Mouse (Mus musculus) heart, embryonic 12.5 days (tissue): Measurements from ENCODE around the gene Acot8. TPM values are rescaled to one million over a fixed set of nuclear protein-coding genes. Genes with fewer than 3 reads are reported as not detected.
A peak's percentile ranks its signal among the peaks of the same experiment; 100 is the strongest.

Source experiments
- ATAC-seq: fragments of 200-750 bp; cut with Nextera tagmentation; 2 replicates; pipeline ENCODE4 v1.8.0; 2017; ENCODE audit warnings: moderate TSS enrichment, moderate library complexity; ENCODE audit not compliant: insufficient number of reproducible peaks, low FRiP score
- H3K27ac ChIP-seq: fragments of 300-500 bp; sonication (generic); 2 replicates; pipeline ENCODE4 v1.5.1; 2016; ENCODE audit warnings: mild to moderate bottlenecking, moderate library complexity; ENCODE audit not compliant: poor library complexity, severe bottlenecking
- H3K27me3 ChIP-seq: fragments of 300-500 bp; sonication (generic); replicated peaks from 2 replicates; pipeline ENCODE4 v1.6.1; 2016; ENCODE audit warnings: mild to moderate bottlenecking, moderate library complexity
- H3K36me3 ChIP-seq: fragments of 300-500 bp; sonication (generic); 2 replicates; pipeline ENCODE4 v1.6.1; 2016; ENCODE audit warnings: mild to moderate bottlenecking, moderate library complexity
- H3K4me1 ChIP-seq: fragments of 300-500 bp; sonication (generic); replicated peaks from 2 replicates; pipeline ENCODE4 v1.6.1; 2016; ENCODE audit warnings: mild to moderate bottlenecking
- H3K4me2 ChIP-seq: fragments of 300-500 bp; sonication (generic); 2 replicates; pipeline ENCODE4 v1.6.1; 2016; ENCODE audit warnings: mild to moderate bottlenecking, moderate library complexity
- H3K4me3 ChIP-seq: fragments of 300-500 bp; sonication (generic); 2 replicates; pipeline ENCODE4 v1.5.1; 2016; ENCODE audit warnings: mild to moderate bottlenecking
- H3K9ac ChIP-seq: fragments of 300-500 bp; sonication (generic); 2 replicates; pipeline ENCODE4 v1.6.1; 2016; ENCODE audit warnings: mild to moderate bottlenecking, moderate library complexity
- H3K9me3 ChIP-seq: fragments of 300-500 bp; sonication (generic); replicated peaks from 2 replicates; pipeline ENCODE4 v1.6.1; 2016; ENCODE audit warnings: mild to moderate bottlenecking, moderate library complexity
- WGBS: fragments of 180-500 bp; shearing (Covaris S2); methylation state at CpG from one replicate; pipeline ENCODE4 v1.1.7; 2016; 5-methylcytosine and 5-hydroxymethylcytosine counted together
- polyA plus RNA-seq: library from polyadenylated mRNA; unstranded; fragments of >200 nt; fragmentation: Nextera tagmentation; extraction: Ambion mirVana; gene quantifications from 2 replicates; pipeline ENCODE4 v1.2.1, GENCODE M21; 2016

Gene Acot8
- polyA plus RNA-seq, 1 experiment from 2014 or later, result 14.9 TPM

- H3K4me2 ChIP-seq, result no peak within 1 kb of the TSS
- 82% methylated on average over 6 of the region's 6 CpGs for WGBS
- no peaks in the 10 kb centered on the region for H3K9me3 ChIP-seq
- H3K4me3 ChIP-seq, result no peak within 1 kb of the TSS
- H3K4me1 ChIP-seq, result peaks cover 22% of the 10 kb centered on the region
- no peak within 1 kb of the TSS for H3K27ac ChIP-seq
- H3K9ac ChIP-seq, result no peak within 1 kb of the TSS
- H3K27me3 ChIP-seq, result no peaks in the 10 kb centered on the region
- no peak for ATAC-seq
- H3K36me3 ChIP-seq, result peaks cover 49% of the 10 kb centered on the region
These were observed 23.8 kb upstream of the Acot8 start, which contains the start of gene Spata25 for GRCm38 (mm10) chr2:164828437-164828836. Spata25 (minus strand) TSS chr2:164828537.

DNA sequence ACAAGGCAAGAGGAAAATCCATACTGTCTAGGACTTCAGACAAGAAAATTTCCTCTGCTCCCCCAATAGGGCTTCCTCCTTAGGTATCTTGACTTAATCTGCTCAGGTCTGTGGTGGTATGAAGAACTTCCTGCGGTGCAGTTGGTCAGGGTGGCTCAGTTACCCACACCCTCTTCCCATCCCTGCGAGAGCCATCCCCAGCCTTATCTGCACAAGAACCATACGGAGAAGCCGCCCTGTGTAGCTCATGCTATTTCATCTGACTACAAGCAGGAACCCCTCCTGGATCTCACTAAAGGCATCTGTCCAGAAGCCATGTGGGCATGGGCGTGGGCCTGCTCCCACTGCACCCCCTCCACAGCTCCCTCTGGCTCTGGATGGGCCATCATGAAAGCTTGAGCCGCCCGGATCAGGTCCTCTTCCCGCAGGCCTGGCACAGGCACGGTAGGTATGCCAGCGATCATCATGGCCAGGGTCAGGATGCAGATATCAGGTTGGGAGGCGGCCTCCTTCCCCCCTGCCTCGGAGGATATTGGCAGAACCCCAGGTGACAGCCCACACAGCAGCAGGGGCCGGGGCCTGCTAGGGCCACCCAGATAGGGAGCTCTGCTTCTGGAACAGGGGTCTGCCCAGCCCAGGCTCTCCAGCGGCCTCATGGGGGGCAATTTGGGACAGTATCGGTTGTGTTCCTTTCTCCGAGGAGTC, 22.6 kb upstream of the Acot8 start:
- H3K4me2 ChIP-seq, result no peak overlapping the region
- 85% methylated on average over 16 of the region's 16 CpGs for WGBS
- H3K4me3 ChIP-seq, result no peak overlapping the region
- no peak overlapping the region for H3K9ac ChIP-seq
- no peak for ATAC-seq
- no peak overlapping the region for H3K27ac ChIP-seq
- peaks cover 19% of the 10 kb centered on the region for H3K4me1 ChIP-seq
- no peaks in the 10 kb centered on the region for H3K9me3 ChIP-seq
- peaks cover 49% of the 10 kb centered on the region for H3K36me3 ChIP-seq
- no peaks in the 10 kb centered on the region for H3K27me3 ChIP-seq

DNA sequence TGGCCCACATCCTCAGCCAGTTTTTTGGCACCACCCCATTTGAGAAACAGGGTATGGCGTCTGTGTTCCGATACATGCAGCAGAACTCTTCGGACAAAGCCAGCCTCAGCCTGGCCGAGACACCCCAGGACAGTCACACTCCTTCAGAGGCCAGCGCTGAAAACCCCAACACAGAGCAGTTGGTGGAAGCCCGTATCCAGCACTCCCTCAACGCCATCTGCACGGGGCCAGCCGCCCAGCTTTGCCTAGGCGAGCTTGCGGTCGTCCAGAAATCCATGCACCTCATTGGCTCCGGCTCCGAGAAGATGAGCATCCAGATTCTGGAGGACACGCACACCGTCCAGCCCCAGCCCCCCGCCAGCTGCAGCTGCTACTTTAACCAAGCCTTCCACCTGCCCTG, 20.8 kb upstream of the Acot8 start:
- 88% methylated on average over 17 of the region's 17 CpGs for WGBS
- Histone ChIP-seq H3K36me3 (peaks cover 63% of the 10 kb centered on the region), H3K4me1 (peaks cover 8% of the 10 kb centered on the region), H3K9ac (no peak overlapping the region), H3K27me3 (no peaks in the 10 kb centered on the region), H3K27ac (no peak overlapping the region), H3K4me2 (no peak overlapping the region), H3K9me3 (no peaks in the 10 kb centered on the region), H3K4me3 (no peak overlapping the region)
- no peak for ATAC-seq

- Histone ChIP-seq H3K27me3 (no peaks in the 10 kb centered on the region), H3K4me1 (peaks cover 6% of the 10 kb centered on the region), H3K27ac (no peak overlapping the region), H3K9ac (no peak overlapping the region), H3K4me3 (no peak overlapping the region), H3K4me2 (peak overlapping the region; percentile 5; the same call in 1 of the 2 replicates), H3K9me3 (no peaks in the 10 kb centered on the region), H3K36me3 (peaks cover 64% of the 10 kb centered on the region)
- 90% methylated on average over 4 of the region's 4 CpGs for WGBS
- ATAC-seq, result no peak
These were observed 19.3 kb upstream of the Acot8 start for GRCm38 (mm10) chr2:164823969-164824368.

DNA sequence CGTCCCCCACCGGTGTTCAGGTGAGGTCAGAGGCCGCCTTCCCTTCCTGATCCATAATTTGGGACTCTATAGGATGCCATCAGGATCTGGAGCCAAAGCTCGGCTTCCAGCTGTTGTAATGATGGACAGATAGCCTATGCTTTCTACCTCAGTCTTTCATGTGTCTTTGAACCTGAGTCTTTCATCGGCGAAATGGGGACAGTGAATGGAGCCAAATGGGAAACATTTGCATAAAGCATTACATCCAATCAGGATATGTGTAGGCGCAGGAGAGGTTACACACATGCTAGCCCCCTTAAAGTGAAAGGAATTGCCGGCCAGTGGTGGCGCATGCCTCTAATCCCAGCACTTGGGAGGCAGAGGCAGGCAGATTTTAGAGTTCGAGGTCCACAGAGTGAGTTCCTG, 18.5 kb upstream of the Acot8 start:
- WGBS, result 2% methylated on average over 10 of the region's 10 CpGs
- Histone ChIP-seq H3K9me3 (no peaks in the 10 kb centered on the region), H3K9ac (peak overlapping the region; percentile 83), H3K4me2 (peak overlapping the region; percentile 73), H3K4me1 (peaks cover 6% of the 10 kb centered on the region), H3K27ac (peak overlapping the region; percentile 67), H3K36me3 (peaks cover 56% of the 10 kb centered on the region), H3K4me3 (peak overlapping the region; percentile 79), H3K27me3 (no peaks in the 10 kb centered on the region)
- peak; percentile 74 for ATAC-seq

- peak; percentile 99 for ATAC-seq
- H3K27me3 ChIP-seq, result no peaks in the 10 kb centered on the region
- peaks cover 11% of the 10 kb centered on the region for H3K4me1 ChIP-seq
- H3K36me3 ChIP-seq, result peaks cover 52% of the 10 kb centered on the region
- H3K4me3 ChIP-seq, result peak within 1 kb of the TSS; percentile 79
- no peaks in the 10 kb centered on the region for H3K9me3 ChIP-seq
- peak within 1 kb of the TSS; percentile 73 for H3K4me2 ChIP-seq
- H3K27ac ChIP-seq, result peak within 1 kb of the TSS; percentile 67
- WGBS, result under 1% methylated on average over 32 of the region's 32 CpGs
- peak within 1 kb of the TSS; percentile 83 for H3K9ac ChIP-seq
These were observed 18.0 kb upstream of the Acot8 start, which contains the start of gene Zswim1 for GRCm38 (mm10) chr2:164822636-164823165. Zswim1 (plus strand) TSS chr2:164822686.

GRCm38 (mm10) chr2:164821060-164821459, 16.4 kb upstream of the Acot8 start:
- H3K9me3 ChIP-seq, result no peaks in the 10 kb centered on the region
- H3K27ac ChIP-seq, result no peak overlapping the region
- H3K27me3 ChIP-seq, result no peaks in the 10 kb centered on the region
- no peak overlapping the region for H3K4me3 ChIP-seq
- no peak overlapping the region for H3K4me2 ChIP-seq
- peaks cover 20% of the 10 kb centered on the region for H3K4me1 ChIP-seq
- 84% methylated on average over 6 of the region's 6 CpGs for WGBS
- no peak for ATAC-seq
- H3K36me3 ChIP-seq, result peaks cover 35% of the 10 kb centered on the region
- H3K9ac ChIP-seq, result no peak overlapping the region

- H3K27ac ChIP-seq, result peak overlapping the region; percentile 22; the same call in 1 of the 2 replicates
- H3K4me1 ChIP-seq, result peaks cover 20% of the 10 kb centered on the region
These were observed 13.0 kb upstream of the Acot8 start for GRCm38 (mm10) chr2:164817703-164818102.

GRCm38 (mm10) chr2:164817206-164817605, 12.5 kb upstream of the Acot8 start:
- Histone ChIP-seq H3K36me3 (peaks cover 29% of the 10 kb centered on the region), H3K9me3 (no peaks in the 10 kb centered on the region), H3K9ac (no peak overlapping the region), H3K27me3 (no peaks in the 10 kb centered on the region), H3K4me1 (peaks cover 20% of the 10 kb centered on the region), H3K4me3 (no peak overlapping the region), H3K4me2 (no peak overlapping the region), H3K27ac (peak overlapping the region; percentile 22)
- 51% methylated on average over 6 of the region's 6 CpGs for WGBS
- no peak for ATAC-seq

More at GRCm38 (mm10) chr2:164817703-164818102, 13.0 kb upstream of the Acot8 start:
- 0 out of 2 replicates have a peak, but pooled peaks have one; percentile 31 for ATAC-seq
- Histone ChIP-seq H3K27me3 (no peaks in the 10 kb centered on the region), H3K4me2 (no peak overlapping the region), H3K4me3 (no peak overlapping the region), H3K9me3 (no peaks in the 10 kb centered on the region), H3K36me3 (peaks cover 27% of the 10 kb centered on the region), H3K9ac (no peak overlapping the region)
- WGBS, result 60% methylated on average over 5 of the region's 5 CpGs

DNA sequence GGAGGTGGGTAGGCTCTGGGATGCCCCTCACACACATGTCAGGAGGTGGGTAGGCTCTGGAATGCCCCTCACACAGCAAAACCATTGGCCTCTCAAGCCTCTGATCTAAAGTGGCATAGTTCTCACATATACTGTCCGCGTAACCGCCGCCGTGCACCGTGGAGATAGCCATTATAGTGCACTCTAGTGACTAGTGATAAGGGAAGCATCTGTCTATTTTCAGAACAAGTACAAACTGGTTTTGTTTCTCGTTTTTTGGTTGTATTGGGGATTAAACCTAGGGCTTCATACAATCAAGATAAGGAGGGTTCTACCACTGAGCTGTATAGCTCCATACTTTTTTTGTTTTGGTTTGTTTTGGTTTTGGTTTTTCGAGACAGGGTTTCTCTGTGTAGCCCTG, 11.1 kb upstream of the Acot8 start:
- Histone ChIP-seq H3K36me3 (peaks cover 18% of the 10 kb centered on the region), H3K4me2 (no peak overlapping the region), H3K4me1 (peaks cover 20% of the 10 kb centered on the region), H3K27me3 (no peaks in the 10 kb centered on the region), H3K9ac (no peak overlapping the region), H3K4me3 (no peak overlapping the region), H3K27ac (no peak overlapping the region), H3K9me3 (no peaks in the 10 kb centered on the region)
- no peak for ATAC-seq
- WGBS, result 75% methylated on average over 8 of the region's 8 CpGs

GRCm38 (mm10) chr2:164815348-164815747, 10.7 kb upstream of the Acot8 start:
- Histone ChIP-seq H3K4me3 (no peak overlapping the region), H3K27ac (no peak overlapping the region), H3K9ac (no peak overlapping the region), H3K4me2 (no peak overlapping the region), H3K27me3 (no peaks in the 10 kb centered on the region), H3K36me3 (peaks cover 14% of the 10 kb centered on the region), H3K4me1 (peaks cover 20% of the 10 kb centered on the region), H3K9me3 (no peaks in the 10 kb centered on the region)
- ATAC-seq, result no peak
- 77% methylated on average over 5 of the region's 5 CpGs for WGBS
